Mouse (Mus musculus) liver, adult 2 months (tissue): Measurements from ENCODE around the gene March8. TPM values are rescaled to one million over a fixed set of nuclear protein-coding genes. Genes with fewer than 3 reads are reported as not detected.
A peak's percentile ranks its signal among the peaks of the same experiment; 100 is the strongest.

Experiments used
- DNase-seq: peaks from one replicate; pipeline ENCODE4 v3.0.0-alpha.2; 2011; ENCODE audit warnings: low read depth, low spot score; ENCODE audit errors: extremely low read depth
- H3K27ac ChIP-seq: fragments of 200-500 bp; replicated peaks from 2 replicates; pipeline ENCODE4 v1.5.1; 2012; ENCODE audit warnings: low read depth, mild to moderate bottlenecking, control low read depth, inconsistent platforms, low read length; ENCODE audit not compliant: insufficient read depth
- H3K27me3 ChIP-seq: fragments of 200-500 bp; 2 replicates; pipeline ENCODE4 v1.6.1; 2012; ENCODE audit warnings: mild to moderate bottlenecking, moderate library complexity, low read length, inconsistent platforms; ENCODE audit not compliant: control insufficient read depth, insufficient read depth
- H3K36me3 ChIP-seq: fragments of 200-500 bp; 2 replicates; pipeline ENCODE4 v1.6.1; 2012; ENCODE audit warnings: low read length, inconsistent platforms; ENCODE audit not compliant: control insufficient read depth, insufficient read depth
- H3K4me1 ChIP-seq: fragments of 200-500 bp; 2 replicates; pipeline ENCODE4 v1.6.1; 2011; ENCODE audit warnings: low read length; ENCODE audit not compliant: control insufficient read depth, insufficient read depth
- H3K4me3 ChIP-seq: fragments of 200-500 bp; 2 replicates; pipeline ENCODE4 v1.5.1; 2011; ENCODE audit warnings: low read depth, mild to moderate bottlenecking, control low read depth, low read length, moderate library complexity; ENCODE audit not compliant: insufficient read depth
- H3K79me2 ChIP-seq: fragments of 200-500 bp; 2 replicates; pipeline ENCODE4 v1.6.1; 2012; ENCODE audit warnings: inconsistent platforms, mild to moderate bottlenecking, low read length, moderate library complexity; ENCODE audit not compliant: control insufficient read depth, insufficient read depth
- H3K9ac ChIP-seq: fragments of 200-500 bp; 2 replicates; pipeline ENCODE4 v1.6.1; 2012; ENCODE audit warnings: low read depth, mild to moderate bottlenecking, control low read depth, inconsistent platforms, low read length
- CTCF ChIP-seq: fragments of 200-500 bp; IDR thresholded peaks from 2 replicates; pipeline ENCODE4 v1.5.1; 2011; ENCODE audit warnings: low read depth, low read length, control low read depth
- POLR2A ChIP-seq: fragments of 200-500 bp; IDR thresholded peaks from 2 replicates; pipeline ENCODE4 v1.6.1; 2011; ENCODE audit warnings: low read length, control low read depth; ENCODE audit not compliant: insufficient read depth; ENCODE audit errors: extremely low read depth
- WGBS: fragments of 180-500 bp; shearing (Covaris S2); methylation state at CpG from one replicate; pipeline ENCODE4 v1.1.7; 2018; 5-methylcytosine and 5-hydroxymethylcytosine counted together
- polyA plus RNA-seq: library from polyadenylated mRNA; depleted of rRNA; stranded (reverse); fragments of >200 nt; gene quantifications from 2 replicates; pipeline ENCODE4 v1.2.3, GENCODE M21; 2012
- total RNA-seq: library from RNA; depleted of rRNA; stranded (reverse); fragments of >200 nt; gene quantifications from 2 replicates; pipeline ENCODE4 v1.2.3, GENCODE M21; 2014

March8 gene
- total and polyA plus RNA-seq, 2 experiments = 58.4 to 100 TPM

DNA sequence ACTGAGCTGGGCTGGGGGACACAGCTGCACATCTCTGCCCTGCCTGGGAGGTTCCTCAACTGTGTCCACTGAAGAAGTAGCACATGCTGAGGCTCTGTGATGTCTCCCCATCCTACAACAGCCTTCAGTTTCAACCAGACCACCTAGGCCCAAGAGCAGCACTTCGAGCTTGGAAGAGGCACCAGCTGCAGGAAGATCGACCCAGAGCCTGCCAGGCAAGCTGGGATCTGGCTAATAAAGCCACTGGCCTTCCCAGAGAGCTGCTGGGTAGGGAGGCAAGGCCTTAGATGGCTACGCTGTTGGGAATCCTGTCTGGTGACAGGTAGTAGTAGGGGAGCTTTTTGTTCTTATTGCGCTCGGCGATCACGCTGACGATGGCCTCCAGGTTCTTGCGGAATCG, 72.6 kb downstream of the March8 start:
- no peaks in the 10 kb centered on the region for H3K27me3 ChIP-seq
- no peaks in the 10 kb centered on the region for H3K4me1 ChIP-seq
- TF ChIP-seq CTCF (no peak), POLR2A (no peak)
- H3K79me2 ChIP-seq = no peaks in the 10 kb centered on the region
- no peak overlapping the region for H3K4me3 ChIP-seq
- no peak overlapping the region for H3K27ac ChIP-seq
- WGBS = 98% methylated on average over 10 of the region's 10 CpGs
- no peak for DNase-seq
- H3K9ac ChIP-seq = no peak overlapping the region
- peaks cover 13% of the 10 kb centered on the region; the same call in 1 of the 2 replicates for H3K36me3 ChIP-seq

DNA sequence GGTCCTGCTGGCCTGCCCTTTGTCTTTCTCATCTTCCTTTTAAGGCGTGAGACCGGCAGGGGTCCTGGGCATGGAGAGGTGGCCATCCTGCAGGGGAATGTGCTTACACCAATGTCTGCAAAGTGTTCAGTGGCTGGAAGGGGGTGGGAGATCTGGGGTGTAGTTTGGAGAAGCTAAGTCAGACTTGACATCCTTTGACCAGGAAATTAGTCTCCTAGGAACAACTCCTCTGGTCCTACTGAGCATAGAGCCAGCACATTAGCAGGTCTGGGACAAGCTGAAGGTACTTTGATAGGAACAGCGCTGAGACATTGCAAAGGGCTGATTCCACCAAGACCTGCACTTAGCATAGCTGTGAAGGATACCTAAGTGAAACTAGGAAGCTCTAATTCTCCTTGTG, 73.9 kb downstream of the March8 start:
- Histone ChIP-seq H3K27me3 (no peaks in the 10 kb centered on the region), H3K79me2 (no peaks in the 10 kb centered on the region), H3K4me1 (no peaks in the 10 kb centered on the region), H3K4me3 (no peak overlapping the region), H3K36me3 (peaks cover 11% of the 10 kb centered on the region; the same call in 1 of the 2 replicates), H3K27ac (no peak overlapping the region), H3K9ac (no peak overlapping the region)
- 93% methylated on average over 3 of the region's 3 CpGs for WGBS
- no peak for TF ChIP-seq POLR2A
- DNase-seq = no peak

DNA sequence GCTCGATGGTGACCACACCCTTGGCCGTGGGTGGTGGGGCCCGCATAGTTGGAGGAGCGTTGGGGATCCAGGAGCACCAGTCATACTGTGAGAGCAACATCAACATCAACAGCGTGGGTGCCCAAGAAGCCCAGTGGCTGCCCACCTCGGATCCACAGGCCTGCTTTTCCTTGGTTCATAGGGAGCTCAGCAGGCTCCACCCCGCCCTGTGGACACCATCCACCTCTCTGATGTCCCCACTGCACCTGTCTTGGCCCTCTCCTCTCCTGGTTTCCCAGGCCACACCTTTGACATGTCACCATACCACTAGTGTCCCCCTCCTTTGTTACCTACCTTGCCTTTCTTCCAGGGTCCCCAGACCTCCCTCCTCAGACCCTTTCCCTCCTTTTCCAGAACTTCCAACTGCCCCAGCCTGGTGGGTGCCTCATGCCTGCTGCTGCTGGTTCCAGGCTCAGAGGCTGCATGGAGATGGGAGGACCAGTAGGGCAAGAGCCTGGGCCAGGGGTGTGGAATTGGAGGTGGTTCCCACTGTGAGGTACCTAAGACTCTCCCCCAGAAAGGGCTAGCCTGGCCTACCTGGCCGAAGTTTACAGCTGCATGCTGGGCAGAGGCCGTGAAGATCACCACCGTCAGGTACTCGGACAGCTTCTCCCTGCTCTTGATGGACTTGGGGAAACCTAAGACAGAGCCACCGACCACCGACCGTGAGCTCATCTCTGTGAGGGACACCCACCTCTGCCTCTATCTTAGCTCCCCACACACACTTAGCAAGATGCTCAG, 74.9 kb downstream of the March8 start:
- no peak for DNase-seq
- 96% methylated on average over 14 of the region's 14 CpGs for WGBS
- Histone ChIP-seq H3K9ac (no peak overlapping the region), H3K79me2 (no peaks in the 10 kb centered on the region), H3K36me3 (peaks cover 5% of the 10 kb centered on the region; the same call in 1 of the 2 replicates), H3K4me1 (no peaks in the 10 kb centered on the region), H3K27me3 (no peaks in the 10 kb centered on the region), H3K27ac (no peak overlapping the region), H3K4me3 (no peak overlapping the region)
- no peak for TF ChIP-seq POLR2A
- no peak for TF ChIP-seq CTCF

DNA sequence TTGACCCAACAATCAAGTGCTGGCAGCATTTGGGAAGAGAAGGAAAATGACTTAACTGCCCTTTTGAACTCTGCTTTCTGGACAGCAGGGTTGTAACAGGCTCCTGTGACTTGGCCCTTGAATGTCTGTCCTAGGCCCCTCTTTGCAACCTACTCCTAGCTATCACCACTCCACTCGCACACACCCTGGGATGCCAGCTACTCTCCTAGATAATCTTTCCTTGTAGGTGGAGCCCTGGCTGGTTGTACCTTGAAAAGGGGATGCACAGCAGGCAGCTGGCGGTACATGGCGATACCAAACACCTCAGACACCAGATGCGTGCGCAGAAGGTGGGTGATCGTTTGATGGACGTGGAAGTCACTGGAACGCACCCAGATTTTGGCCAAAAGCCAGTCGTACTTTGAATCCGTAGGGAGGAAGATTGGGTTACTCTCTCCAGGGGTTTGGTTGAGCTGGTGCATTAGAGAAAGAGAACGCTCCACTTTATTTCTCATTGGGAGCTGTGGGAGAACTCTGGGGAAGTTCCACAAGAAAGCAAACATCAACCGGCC, 77.4 kb downstream of the March8 start:
- Histone ChIP-seq H3K27ac (no peak overlapping the region), H3K4me3 (no peak overlapping the region), H3K9ac (no peak overlapping the region), H3K36me3 (peaks cover 4% of the 10 kb centered on the region; the same call in 1 of the 2 replicates), H3K4me1 (no peaks in the 10 kb centered on the region), H3K27me3 (no peaks in the 10 kb centered on the region), H3K79me2 (no peaks in the 10 kb centered on the region)
- DNase-seq = peak; percentile 38
- TF ChIP-seq CTCF (no peak), POLR2A (no peak)
- 73% methylated on average over 12 of the region's 12 CpGs for WGBS

DNA sequence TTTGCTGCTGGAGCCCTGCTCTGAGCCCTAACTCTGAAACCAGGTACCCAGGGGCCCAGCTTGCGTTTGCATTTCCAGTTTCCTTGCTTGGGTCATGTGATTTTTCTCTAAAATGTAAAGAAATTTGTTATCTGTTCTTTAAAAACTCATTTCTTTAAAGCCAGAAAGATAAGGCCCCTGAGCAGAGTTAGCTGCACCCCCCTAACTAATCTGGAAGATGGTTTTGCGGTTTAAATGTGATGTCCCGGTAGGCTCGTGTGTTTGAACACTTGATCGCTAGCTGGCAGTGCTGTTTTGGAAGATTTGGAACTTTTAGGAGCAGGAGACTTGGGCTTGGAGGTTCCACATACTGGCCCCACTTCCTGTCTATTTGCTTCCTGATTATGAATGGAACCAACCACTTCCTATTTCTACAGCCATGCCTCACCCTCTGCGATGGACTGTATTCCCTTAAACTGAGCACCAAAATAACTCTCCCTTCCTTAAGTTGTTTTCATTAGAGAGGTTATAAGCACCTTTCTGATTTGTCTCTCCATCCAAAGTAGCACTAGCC, 78.3 kb downstream of the March8 start:
- H3K27ac ChIP-seq = no peak overlapping the region
- no peaks in the 10 kb centered on the region for H3K79me2 ChIP-seq
- DNase-seq = no peak
- H3K4me3 ChIP-seq = no peak overlapping the region
- H3K4me1 ChIP-seq = no peaks in the 10 kb centered on the region
- TF ChIP-seq CTCF (no peak), POLR2A (no peak)
- no peak overlapping the region for H3K9ac ChIP-seq
- H3K36me3 ChIP-seq = no peaks in the 10 kb centered on the region
- no peaks in the 10 kb centered on the region for H3K27me3 ChIP-seq
- 84% methylated on average over 6 of the region's 6 CpGs for WGBS
